Mouse (Mus musculus) right cerebral cortex, adult 18-20 months (tissue): ENCODE measurements around the gene Amy1.
"Not testable (repeated sequence)": the region's sequence is repeated elsewhere in the genome, so short reads cannot be mapped to it uniquely, and the experiment has no call there.

Experiments
- DNase-seq: peaks from one replicate; pipeline ENCODE4 v3.0.0; 2022; ENCODE audit warnings: mixed read lengths

Amy1 gene

DNA sequence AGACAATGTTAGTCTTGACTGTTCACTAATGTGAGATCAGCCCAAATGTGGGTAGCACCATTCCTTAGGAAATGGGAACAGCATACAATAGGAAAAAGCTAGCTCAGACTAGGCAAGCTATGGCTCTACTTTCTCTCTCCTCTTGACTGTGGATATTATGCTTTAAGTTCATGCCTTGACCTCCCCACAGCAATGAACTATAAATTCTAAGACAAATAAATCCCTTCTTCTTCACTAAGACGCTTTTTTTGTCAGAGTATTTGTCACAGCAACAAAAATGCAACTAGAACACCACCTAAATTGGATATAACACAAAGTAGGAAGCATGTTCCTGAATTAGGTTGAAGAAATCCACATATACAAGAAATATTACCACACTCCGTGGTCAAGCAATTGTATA, at the start of gene Amy1:
TSS of gene Amy1 (minus strand) at position 101 of the 400 bp plus-strand sequence.
- DNase-seq, result no peak

DNA sequence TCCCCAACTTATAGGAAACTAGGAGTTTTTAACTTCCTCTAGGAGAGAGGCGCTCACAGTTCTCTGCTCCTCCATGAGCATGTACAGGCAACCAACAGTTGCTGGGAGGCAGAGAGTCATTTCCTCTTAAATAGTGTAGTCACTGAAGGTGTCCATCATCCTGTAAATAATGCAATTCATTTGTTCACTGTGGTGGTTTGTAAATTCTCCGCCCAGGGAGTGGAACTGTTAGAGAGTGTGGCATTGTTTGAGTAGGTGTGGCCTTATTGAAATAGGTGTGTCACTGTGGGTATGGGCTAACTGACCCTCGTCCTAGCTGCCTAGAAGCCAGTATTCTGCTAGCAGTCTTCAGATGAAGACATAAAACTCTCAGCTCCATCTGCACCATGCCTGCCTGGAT, 47.8 kb upstream of the Amy1 start:
- DNase-seq, result no peak

DNA sequence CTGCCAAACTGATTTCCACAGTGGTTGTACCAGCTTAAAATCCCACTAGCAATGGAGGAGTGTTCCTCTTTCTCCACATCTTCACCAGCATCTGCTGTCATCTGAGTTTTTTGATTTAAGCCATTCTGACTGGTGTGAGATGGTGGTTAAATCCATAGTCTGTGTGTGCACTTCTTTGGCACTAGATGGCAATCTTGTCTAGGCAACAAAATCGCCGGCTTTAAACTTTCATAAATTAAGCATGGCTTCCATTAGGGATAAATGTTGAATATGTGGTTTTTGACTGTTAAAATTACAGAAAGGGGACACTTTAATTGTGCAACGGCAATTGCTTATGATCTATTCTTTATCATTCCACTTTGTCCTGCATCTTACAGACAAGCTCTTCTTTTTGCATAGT, 44.9 kb upstream of the Amy1 start:
- not testable (repeated sequence) for DNase-seq

DNA sequence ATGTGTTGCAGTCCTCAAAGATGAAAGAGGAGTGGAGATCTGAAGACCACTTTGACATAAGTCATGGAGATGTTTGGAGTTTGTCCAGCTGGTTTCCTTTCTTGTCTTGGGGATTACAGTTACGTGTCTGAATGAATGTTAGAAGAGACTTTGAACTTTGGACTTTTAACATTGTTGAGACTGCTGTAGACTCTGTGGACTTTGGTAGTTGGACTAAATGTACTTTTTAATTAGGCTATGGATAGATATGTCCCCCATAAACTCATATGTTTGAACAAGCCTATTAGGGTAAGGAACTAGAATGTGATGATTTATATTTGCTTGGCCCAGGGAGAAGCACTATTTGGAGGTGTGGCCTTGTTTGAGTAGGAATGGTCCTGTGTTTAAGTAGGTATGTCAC, 33.0 kb upstream of the Amy1 start:
- DNase-seq, result no peak

- DNase-seq, result no peak
Observed at GRCm38 (mm10) chr3:113634220-113634619, 27.7 kb upstream of the Amy1 start.

GRCm38 (mm10) chr3:113631611-113632010, 25.1 kb upstream of the Amy1 start:
- no peak for DNase-seq

DNA sequence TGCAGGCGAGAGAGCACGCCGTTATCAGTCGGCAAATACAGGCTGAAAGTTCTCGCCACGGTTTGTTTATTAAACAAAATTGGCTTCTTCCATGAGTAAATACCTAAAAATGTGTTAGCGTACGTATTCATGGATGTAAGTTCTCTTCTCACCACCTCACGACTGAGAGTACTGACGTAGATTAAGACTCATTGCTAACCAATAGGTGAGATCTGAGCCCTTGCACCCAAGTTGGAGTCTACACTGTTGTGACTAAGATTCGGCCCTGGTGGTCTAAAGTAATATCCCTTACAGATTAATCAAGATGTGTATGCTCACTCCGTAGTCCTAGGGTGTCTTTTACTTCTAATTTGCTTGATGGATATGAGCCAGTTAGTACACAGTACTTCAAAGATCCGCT, 24.1 kb upstream of the Amy1 start:
- DNase-seq, result no peak

- peak; percentile 96 for DNase-seq
Observed at GRCm38 (mm10) chr3:113629606-113630359, 23.3 kb upstream of the Amy1 start, which contains the start of gene Rnpc3. Gene Rnpc3 (minus strand): TSS chr3:113630149.

DNA sequence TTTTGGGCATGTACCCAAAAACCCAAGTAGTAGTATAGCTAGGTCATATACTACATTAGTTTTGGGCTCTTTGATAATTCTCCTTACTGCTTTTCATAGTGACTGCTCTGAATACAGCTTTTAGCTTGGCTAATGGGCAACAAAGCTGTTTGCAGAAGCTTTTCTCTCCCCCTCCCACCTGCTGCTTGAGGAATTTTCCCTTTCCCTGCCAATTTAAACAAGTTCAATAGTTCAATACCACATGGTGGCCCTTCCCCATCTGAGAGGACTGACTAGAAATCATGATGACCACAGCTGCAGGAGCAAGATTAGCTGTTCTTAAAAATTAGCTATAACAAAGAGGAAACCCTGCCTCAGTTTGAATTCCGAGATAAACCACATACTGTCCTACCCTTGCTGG, 15.7 kb downstream of the Amy1 start:
- DNase-seq, result no peak

DNA sequence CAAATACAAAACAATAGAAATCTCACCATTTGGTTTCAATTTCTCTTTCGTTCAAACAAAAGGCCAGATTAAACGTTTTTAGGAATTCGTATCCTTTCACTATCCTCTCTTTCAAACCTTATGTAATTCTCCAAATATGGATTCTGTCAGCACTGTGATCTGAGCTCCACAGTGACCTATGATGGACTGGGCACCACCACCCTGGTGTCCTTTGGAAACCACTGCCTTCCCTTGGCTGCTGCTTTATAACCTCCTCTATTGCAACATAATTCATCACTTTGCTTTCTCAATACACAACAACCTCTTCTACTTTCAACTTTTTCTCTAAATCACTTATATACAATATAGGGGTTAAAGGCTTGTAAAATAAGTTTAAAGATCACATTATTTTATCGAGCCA, 31.9 kb downstream of the Amy1 start:
- no peak for DNase-seq

DNA sequence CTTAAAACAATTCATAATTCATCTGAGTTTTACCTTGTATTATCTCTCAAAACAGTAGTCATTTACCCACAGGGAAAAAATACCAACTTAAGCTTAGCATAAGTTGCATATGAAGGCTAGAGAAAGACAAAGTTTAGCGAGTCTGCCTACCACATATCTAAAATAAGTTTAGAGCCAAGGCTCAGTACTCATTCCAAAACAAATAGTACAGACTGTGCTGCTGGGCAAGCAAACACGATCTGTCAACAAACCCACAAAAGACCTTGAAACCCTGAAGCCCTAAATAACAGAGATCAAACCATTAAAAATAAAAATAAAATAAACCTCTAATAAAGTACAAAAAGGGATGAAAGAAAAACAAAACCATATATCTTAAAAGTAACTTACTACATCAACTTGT, 32.4 kb downstream of the Amy1 start:
- no peak for DNase-seq

DNA sequence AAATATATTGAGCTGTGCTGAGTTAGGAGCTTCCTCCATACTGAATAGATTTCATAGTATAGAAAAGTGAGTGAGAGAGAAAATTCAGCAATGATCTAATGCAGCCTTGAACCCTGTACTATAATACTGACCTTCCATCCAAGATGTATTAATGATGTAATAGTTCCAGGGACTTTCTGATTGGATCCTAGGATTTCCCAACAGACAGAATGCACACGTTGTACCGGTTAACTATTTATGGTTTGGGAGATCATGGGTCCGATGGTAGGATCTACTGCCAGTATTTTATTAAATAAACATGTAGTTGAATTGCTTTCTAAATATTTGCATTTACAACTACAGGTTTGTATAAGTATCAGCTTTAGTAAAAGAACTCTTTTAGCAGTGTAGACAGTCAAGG, 34.3 kb downstream of the Amy1 start:
- DNase-seq, result no peak

DNA sequence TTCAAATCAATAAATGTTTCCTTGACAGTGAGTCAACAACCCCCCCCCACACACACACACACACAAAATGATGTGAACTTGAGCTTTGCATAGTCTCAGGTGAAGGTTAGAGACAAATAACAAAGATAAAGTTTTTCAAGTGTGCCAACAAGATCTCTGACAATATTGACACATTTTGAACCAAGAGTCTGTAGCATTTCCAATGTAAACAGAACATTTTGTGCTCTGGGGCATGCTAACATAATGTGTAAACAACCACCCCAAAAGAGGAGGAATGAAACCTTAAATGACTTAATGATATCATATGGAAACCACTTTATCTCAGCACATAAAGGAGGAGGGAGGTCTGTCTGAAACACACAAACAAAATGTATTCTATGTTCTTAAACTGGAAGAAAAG, 66.8 kb downstream of the Amy1 start:
- no peak for DNase-seq

DNA sequence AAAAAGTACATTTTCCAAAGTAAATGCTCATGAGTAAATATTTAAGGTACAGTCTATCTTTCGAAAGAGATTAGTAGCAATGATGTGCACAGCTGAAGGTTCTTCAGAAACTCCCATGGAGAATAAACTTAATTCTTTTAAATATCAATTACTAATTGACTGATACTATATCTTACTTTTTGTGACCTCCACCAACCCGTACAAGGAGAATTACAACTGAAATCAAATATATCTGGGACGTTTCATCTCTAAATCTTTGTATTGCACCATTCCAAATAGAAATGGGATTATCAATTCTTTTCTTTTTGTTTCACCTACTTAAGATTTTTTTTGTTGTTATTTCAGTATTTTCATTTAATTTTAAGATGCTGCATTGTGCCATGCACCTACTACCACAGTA, 74.2 kb downstream of the Amy1 start, which contains the start of gene Amy2a1:
TSS of gene Amy2a1 (minus strand) at position 101 of the 400 bp plus-strand sequence.
- not testable (repeated sequence) for DNase-seq
